Mouse (Mus musculus) erythroid progenitor cell, adult 5-6 weeks (primary cell): ENCODE results near the gene Pdyn. TPM values are rescaled to one million over a fixed set of nuclear protein-coding genes. Genes with fewer than 3 reads are reported as not detected.

Experiments used
- ATAC-seq: replicated peaks from 2 replicates; pipeline ENCODE4 v1.8.0; 2016; ENCODE audit warnings: moderate number of reproducible peaks, mild to moderate bottlenecking, moderate TSS enrichment, inconsistent platforms; ENCODE audit not compliant: poor library complexity, low FRiP score, severe bottlenecking
- total RNA-seq, 2 experiments: library from RNA; stranded (forward) in 1 of 2; stranded (reverse) in 1 of 2; fragments of 150-400 nt in 1 of 2; fragments of 186-747, 209-891 nt in 1 of 2; gene quantifications; 2 replicates each; pipeline versions ENCODE4 v1.2.3 to v1.2.4; 2015 to 2017; ENCODE audit warnings: low replicate concordance in 2 of 2

Gene Pdyn
- not detected in 2 replicates for total RNA-seq (2015; ENCODE audit: low replicate concordance)
- total RNA-seq (2017; ENCODE audit: low replicate concordance) = not detected in 2 replicates

- no peak for ATAC-seq
These were observed at the start of gene Pdyn for GRCm38 (mm10) chr2:129699484-129700158. Gene Pdyn, minus strand, starts transcription at chr2:129699844.

GRCm38 (mm10) chr2:129742016-129742415, 42.4 kb upstream of the Pdyn start:
- ATAC-seq = no peak

- ATAC-seq = no peak
These were observed 40.9 kb upstream of the Pdyn start for GRCm38 (mm10) chr2:129740515-129740914.

- no peak for ATAC-seq
These were observed 34.4 kb upstream of the Pdyn start for GRCm38 (mm10) chr2:129734031-129734430.

GRCm38 (mm10) chr2:129729681-129730080, 30.0 kb upstream of the Pdyn start:
- ATAC-seq = no peak

- no peak for ATAC-seq
These were observed 16.0 kb upstream of the Pdyn start for GRCm38 (mm10) chr2:129715671-129716070.

- no peak for ATAC-seq
These were observed 13.4 kb upstream of the Pdyn start for GRCm38 (mm10) chr2:129713026-129713544.

GRCm38 (mm10) chr2:129696059-129696458, 3.6 kb downstream of the Pdyn start:
- ATAC-seq = no peak

- no peak for ATAC-seq
These were observed 5.3 kb downstream of the Pdyn start for GRCm38 (mm10) chr2:129694303-129694702.

GRCm38 (mm10) chr2:129692694-129693093, 7.0 kb downstream of the Pdyn start:
- ATAC-seq = no peak

GRCm38 (mm10) chr2:129689694-129690093, 9.9 kb downstream of the Pdyn start:
- ATAC-seq = no peak

GRCm38 (mm10) chr2:129688036-129688625, 11.5 kb downstream of the Pdyn start:
- ATAC-seq = no peak

GRCm38 (mm10) chr2:129686908-129687307, 12.7 kb downstream of the Pdyn start:
- no peak for ATAC-seq

GRCm38 (mm10) chr2:129684014-129684413, 15.6 kb downstream of the Pdyn start:
- no peak for ATAC-seq

GRCm38 (mm10) chr2:129680236-129680635, 19.4 kb downstream of the Pdyn start:
- no peak for ATAC-seq

GRCm38 (mm10) chr2:129679066-129679465, 20.6 kb downstream of the Pdyn start:
- ATAC-seq = no peak

GRCm38 (mm10) chr2:129677664-129678063, 22.0 kb downstream of the Pdyn start:
- ATAC-seq = no peak

GRCm38 (mm10) chr2:129674935-129675634, 24.6 kb downstream of the Pdyn start:
- ATAC-seq = peak; percentile 90

- no peak for ATAC-seq
These were observed 27.7 kb downstream of the Pdyn start for GRCm38 (mm10) chr2:129671911-129672310.

GRCm38 (mm10) chr2:129662484-129662883, 37.2 kb downstream of the Pdyn start:
- ATAC-seq = peak; percentile 97

GRCm38 (mm10) chr2:129660020-129660419, 39.6 kb downstream of the Pdyn start:
- no peak for ATAC-seq
